Mouse (Mus musculus) frontal cortex, postnatal 25 days (tissue): ENCODE data around the gene Kdm2b.

Experiments
- DNase-seq, 2 experiments: peaks; one replicate each; pipeline ENCODE4 v3.0.0; 2022; ENCODE audit warnings: low spot score in 2 of 2

The Kdm2b gene

DNA sequence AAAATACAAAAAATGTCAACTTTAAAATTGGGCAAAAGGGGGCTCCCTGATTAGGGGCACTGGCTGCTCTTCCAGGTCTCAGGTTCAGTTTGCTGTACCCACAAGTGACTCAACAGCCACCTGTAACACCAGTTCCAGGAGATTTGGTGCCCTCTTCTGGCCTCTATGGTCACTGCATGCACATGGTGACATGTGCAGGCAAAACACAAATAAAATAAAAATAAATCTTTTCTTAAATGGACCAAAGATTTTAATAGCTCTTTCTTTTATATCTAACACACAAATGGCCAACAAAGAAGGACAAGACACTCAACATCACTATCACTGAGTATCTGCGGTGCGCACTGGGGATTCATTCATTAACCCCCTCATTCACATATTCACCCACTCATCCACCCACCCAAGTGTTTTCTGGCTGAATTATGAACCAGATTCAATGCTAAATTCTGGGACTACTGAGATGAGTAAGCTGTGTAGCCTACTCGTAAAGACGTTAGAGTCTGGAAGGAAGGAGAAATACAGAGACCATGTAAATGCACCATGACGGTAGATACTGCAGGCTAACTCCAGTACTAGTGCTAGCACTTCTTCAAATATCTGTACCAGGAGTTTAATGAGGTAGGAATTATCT is 95.5 kb downstream of the Kdm2b start:
- peak; percentile 41 to 49 for DNase-seq

DNA sequence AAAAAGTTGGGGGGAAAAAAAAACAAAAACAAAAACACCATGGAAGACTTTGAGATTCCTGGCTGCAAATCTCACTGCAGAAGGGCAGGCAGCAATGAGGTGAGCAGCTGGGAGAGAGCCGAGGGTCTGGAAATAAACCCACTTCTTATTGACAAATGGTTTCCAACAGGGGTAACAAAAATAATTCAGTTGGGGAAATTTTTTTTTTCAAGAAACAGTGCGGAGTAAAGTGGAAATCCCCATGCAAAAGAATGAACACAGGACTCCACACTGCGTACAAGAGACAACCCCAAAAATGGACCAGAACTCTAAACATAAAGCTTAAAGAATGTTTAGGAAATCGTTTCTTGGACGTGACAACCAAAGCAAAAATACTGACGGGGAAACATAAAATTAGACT is 96.4 kb downstream of the Kdm2b start:
- DNase-seq, result no peak

DNA sequence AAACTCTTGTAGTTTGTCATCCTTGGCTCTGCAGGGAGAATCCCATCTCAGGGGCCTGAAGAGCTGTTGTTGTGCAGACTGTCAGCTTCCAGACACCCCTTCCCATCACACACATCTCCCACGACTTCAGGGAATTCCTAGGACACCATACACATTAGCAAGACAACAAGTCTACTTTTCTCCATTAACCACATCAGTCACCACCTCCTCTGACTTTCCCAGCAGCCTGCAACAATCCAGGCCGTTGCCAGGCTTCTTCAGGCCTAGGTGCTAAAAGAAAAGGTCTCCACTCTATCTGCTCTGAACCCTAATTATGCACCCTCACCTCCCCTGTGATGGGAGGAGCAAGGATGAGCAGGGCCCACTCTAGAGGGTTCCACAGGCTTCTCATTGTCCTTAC is 99.2 kb downstream of the Kdm2b start:
- no peak for DNase-seq

DNA sequence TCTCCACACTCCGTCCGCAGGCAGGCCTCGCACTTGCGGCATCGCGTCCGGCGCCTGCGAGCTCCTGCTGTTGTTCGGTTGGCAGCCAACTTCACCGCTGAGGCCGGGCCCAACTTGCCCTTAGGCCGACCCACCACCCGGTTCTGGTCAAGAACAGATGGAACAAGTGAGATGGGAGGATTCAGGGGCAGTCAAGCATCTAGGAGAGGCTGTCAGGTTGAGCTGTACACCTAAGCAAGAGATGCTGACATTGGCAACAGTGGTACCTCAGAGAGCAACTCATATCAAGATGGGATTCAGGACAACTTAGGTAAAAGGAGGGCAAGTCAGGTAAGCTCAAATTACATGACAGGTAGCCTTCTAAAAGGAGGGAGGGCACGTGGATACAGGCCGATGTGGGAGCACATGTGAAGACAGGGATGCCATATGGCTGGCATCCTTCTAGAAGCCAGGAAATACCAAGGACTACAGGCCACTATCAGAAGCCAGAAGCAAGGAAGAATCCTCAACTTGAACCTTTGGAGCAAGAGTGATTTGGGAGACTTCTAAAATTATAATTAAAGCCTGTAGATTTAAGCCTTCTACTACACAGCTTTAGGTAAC is 100.9 kb downstream of the Kdm2b start:
- no peak for DNase-seq

DNA sequence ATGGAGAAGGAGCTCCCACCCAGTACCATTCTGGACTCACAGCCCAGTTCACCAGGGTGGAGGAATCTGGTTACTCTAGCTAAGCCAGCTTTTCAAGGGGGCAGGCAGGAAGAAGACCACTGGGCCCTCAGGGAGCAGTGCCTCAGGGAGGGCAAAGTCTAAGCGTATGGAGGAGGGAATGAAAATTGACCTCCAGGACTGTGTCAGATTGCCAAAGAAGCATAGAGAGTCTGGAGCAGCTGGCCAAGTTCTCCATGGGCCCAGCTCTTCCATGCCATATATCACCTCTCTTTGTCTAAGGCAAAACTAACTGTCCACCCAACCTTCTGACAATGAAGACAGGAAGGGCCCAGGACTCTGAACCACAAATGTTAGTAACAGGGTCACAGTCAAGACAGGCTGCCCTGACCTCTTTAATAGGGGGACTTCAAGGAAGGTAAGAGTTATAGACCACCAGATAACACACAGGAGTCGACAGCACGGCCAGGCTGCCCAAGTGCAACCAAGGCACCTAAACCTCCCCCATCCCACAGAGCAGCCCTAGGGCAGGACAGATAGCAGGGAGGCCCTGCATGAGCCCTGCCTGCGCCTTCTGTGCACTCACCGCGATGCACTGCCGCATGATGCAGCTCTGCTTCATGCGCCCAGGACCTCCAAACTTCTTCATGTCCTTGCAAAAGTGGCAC is 101.6 kb downstream of the Kdm2b start:
- DNase-seq, result no peak

DNA sequence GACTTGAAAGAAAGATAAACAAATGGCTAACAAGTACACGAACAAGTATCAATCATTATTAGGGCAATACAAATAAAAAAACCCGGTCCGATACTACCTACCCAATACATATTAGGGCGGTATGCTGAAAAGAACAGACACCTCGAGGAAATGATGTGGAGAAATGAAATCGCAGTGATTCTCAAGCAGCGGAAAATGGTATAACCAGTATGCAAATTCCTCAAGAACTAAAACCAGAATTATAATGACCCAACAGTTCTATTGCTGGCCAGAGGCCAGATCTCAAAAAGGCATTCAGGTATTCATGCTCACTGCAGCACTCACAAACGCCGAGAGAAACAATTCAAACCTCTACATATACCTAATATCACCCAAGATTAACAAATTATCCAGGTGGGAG is 102.6 kb downstream of the Kdm2b start:
- no peak for DNase-seq

DNA sequence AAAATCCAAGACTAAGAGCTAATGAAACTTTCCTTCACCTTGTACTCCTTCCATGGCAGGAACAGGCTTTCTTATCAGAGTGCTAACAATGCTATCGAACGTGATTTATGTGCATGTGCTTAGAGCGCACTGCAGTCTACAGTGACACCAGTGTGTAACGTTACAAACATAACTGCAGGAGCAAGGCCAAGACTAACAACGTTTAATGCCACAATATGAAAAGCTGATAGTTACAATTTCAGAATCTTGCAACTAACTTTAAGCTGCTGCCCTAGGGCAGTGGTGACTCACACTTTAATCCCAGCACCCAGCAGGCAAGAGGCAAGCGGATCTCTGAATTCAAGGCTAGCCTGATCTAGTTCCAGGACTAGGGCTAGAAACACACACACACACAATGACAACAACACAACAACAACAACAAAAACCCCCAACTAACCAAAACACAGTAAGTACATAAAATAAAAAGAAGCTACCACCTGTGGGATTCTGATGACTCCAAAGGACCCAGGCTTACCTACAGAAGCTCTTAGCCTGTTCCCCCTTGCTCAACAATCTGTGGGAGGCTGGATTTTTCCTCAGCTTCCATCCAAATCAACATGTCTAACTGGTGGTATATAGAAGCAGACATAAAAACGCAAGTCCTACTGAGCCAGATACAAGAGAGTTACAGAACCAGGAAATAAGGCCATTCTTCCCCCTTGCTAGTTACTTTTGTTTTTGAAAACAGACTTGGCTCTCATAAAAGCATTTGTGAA is 104.9 kb downstream of the Kdm2b start:
- no peak for DNase-seq

DNA sequence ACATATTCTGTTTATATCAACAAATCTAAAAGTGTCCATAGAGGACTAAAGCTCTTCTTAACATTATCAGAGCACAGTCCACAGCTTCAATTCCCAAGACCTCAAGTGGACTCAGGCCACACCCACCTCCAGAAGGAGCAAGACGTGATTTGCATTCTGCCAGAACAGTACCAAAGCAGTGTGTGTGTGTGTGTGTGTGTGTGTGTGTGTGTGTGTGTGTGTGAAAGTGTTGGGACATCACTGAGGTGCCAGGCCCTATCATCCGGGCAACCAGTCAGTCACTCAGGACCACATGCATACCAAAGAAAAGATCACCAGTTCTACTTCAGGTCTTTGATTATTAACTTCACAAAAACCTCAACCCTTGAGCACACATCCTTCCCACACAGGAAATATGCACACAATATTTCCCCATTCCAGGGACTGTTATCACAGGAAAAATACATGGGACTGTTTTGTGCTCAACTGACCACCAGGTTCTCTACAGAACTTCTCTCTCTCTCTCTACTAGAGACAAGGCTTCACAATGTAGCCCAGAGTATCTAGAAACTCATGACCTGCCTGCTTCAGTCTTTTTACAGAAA is 105.9 kb downstream of the Kdm2b start:
- DNase-seq, result no peak

DNA sequence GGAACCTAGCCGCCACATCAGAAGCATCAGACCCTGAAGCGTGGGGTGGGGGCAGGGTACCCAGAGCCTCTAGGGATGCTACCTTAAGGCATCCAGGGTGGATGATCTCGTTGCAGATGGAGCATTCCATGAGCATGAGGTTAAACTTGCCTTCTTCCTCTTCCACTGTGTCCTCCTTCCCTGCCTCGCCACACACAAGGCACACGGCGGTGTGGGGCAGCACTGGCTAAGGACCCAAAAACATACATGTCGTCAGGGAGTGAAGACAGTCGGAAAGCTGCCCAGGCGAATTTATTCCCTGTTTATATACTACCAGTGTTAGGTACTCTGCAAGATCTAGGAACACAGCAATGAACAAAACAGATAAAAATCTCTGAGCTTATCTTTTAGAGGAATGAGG is 106.4 kb downstream of the Kdm2b start:
- DNase-seq, result no peak

DNA sequence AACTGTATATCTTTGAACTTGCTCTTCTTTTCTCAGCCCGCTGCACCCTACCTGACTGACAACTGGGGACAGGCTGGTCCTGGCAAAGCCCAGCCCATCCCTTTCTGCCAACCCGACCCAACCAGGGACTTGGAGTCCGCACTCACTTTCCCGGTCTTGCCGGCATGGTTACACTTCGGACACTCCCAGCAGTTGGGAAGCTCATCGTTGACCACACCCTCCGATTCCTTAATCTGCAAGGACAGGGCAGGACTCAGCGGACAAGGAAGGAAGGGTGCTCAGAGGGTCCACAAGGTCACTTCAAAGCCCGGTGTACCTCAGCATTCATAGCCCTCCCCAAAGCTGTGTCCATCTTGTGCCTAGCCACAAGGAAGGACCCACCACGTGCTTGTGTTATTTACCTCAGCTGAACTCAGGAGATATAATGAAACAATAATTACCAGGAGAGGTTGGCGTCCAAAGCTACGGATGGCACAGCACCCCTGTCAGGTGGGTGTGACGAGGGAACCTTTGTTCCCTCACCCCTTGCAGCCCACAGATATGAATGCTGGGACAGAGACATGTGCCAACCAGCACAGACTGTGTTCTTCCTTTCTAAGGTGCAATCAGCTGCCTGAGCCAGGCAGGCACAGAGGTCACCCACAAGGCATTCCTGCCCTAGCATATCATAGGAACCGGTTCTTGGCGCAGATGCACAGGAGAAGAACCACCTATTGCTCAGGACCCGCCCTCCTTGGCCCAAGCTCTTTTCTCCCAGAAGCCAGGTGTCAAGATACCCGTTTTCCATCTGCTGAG is 107.2 kb downstream of the Kdm2b start:
- no peak for DNase-seq

DNA sequence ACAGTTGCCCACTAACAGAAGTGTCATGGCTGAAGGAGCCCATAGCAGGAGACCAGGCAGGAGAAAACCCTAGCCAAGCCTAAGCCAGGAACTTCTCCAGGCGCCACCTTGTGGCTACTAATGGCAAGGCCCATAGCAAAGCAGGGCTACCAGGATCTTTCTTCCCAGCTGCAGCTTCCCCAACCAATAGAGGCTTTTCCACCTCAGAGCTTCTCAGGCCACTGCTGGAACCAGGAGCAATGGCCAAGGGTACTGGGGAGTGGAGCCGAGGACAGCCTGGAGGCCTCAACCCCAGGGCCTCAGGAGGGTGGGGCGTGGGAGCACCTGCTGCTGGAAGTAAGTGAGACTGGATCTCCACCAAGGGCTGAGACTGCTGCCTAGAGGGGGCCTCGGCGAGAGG is 108.3 kb downstream of the Kdm2b start:
- peak; percentile 52 to 56 for DNase-seq

DNA sequence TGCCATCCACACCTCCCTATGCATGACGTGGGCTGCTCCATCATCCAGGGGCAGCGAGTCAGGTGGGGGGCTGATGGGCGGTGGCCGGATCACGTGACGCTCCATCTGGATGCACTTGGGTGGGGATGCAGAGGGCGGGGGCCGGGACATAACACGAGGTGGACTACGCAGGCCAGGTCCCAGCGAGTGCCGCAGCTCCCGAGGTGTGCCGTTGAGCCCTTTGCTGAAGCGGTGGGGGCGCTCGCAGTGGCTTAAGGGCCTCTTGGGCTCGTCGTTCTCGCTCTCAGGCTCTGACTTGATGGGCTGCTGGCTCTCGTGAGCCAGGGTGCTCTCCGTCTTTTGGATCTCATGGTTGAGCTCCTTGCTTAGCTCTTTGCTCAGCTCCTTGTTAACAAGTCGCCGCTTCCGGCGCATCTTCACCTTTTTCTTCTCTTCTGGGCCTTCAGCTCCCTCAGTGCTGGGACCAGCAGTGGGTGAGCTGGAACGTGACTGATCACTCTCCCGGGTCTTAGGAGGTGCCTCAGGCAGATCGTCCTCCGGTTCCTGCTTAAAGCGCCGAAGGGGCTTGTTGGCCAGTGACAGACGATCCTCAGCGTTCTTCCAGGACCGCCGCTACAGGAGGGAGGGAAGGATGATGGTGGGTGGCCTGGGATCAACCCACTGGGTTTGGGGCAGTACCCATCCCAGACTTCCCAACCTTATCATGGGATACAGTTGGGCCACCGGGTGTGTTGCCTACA is 109.2 kb downstream of the Kdm2b start:
- DNase-seq, result no peak

DNA sequence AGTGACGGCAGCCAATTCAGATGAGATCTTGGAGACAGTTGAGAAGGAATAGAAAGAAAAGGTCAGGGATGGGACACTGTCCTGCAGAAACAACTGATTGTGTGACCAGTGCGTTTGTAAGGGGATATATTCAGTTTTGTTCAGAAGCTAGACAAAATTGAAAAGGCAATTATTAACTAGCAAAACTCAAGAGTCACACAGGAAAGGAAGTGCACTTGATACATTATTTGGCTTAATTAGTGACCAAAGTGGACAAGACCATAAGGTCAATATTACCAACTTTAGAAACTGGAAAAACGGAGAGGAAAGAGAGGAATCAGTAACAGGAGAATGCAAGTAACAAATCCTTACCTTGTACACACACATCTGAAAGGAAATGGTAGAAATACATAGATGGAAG is 113.0 kb downstream of the Kdm2b start:
- DNase-seq, result no peak

DNA sequence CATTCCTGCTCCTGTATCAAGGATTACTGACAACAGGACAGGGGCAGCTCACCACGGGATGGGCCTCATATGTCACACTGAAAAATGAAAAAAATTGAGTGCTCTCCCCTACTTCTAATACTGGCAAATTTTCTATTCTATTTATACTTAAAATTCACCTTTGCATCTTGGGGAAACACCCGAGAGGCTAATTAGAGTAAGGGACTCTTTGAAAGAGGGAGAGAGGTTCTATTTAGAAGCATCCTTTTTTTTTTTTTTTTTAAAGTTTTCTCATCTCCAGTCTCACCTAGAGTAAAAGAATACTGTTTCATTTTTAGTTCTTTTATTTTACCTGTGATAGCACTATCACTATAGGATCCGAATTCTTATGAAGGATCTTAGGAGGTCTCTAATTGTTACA is 115.3 kb downstream of the Kdm2b start:
- no peak for DNase-seq

DNA sequence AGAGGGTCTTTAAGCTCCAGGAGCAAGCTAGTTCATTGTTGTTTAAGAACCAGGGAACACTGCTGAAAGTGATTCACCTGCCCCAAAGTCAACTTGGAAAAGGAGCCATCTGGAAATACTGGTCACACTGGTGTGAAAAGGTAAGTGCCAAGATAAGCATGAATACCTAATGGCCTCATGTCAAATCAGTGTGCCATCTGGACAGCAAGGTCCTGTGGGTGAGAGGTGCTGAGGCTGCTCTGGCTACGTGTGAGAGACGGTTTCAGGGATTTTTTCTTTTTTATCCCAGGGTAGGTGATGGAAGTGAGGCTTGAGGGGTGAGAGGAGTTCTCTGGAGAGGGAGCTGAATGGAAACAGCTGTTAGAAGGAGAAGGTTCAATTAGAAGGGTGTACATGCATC is 116.0 kb downstream of the Kdm2b start:
- no peak for DNase-seq

DNA sequence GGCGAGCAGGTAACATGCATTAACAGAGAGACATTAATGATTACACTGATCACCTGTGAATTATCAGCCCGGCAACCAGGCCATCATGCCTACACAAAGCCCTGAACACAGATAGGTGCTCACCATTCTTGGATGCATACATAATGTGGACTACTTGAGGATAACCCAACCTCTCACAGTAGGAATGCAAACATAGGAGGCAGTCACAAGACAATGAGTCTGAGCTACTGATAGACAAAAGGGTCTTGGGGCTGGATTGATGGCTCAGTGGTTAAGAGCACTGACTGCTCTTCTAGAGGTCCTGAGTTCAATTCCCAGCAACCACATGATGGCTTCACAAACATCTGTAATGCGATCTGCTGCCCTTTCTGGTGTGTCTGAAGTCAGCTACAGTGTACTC is 117.0 kb downstream of the Kdm2b start:
- DNase-seq, result no peak

DNA sequence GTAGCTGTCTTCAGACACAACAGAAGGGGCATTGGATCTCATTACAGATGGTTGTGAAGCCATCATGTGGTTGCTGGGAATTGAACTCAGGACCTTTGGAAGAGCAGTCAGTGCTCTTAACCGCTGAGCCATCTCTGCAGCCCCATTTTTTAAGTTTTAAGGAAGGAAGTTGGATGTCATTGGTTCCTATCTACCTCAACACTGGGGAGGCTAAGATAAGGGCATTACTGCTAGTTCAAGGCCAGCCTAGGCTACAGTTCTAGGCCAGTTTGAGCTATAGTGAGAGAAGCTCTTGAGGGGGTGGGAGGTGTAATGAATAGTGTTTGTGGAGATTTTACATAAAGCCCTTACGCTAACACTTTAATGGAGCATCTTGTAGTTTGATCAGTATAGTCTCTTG is 126.6 kb downstream of the Kdm2b start:
- DNase-seq, result no peak

DNA sequence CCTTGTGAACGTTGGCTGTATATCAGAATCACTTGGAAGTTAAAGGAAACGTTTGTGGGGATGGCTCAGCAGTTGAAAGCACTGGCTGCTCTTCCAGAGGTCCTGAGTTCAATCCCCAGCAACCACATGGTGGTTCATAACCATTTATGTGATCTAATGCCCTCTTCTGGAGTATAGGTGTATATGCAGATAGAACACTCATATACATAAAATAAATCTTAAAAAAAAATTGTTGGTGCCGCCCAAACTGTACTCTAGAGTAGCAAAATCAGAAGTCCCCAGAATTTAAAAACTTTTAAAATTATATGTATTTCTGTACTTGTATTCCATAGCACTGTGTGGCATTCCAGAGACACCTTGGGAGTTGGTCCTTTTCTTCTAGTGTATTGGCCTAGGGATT is 133.8 kb downstream of the Kdm2b start:
- DNase-seq, result no peak

DNA sequence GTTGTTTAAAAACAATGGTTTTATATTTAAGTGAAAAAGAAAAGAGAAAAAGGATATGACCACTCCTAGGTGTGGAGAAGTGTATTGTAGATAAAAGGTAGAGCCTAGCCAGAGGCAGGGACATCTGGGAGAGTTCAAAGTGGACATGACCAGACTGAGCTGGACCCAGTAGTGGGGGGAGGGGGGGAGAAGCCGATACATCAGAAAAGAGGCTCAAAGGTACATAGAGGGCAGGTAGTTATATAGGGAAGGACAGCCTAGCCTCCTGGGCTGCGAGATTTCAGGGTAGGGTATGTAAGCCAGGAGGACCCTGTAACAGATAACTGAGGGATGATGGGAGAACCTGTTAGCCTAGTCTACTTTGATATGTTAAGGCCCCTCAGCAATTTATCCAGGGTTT is 137.0 kb downstream of the Kdm2b start:
- no peak for DNase-seq

DNA sequence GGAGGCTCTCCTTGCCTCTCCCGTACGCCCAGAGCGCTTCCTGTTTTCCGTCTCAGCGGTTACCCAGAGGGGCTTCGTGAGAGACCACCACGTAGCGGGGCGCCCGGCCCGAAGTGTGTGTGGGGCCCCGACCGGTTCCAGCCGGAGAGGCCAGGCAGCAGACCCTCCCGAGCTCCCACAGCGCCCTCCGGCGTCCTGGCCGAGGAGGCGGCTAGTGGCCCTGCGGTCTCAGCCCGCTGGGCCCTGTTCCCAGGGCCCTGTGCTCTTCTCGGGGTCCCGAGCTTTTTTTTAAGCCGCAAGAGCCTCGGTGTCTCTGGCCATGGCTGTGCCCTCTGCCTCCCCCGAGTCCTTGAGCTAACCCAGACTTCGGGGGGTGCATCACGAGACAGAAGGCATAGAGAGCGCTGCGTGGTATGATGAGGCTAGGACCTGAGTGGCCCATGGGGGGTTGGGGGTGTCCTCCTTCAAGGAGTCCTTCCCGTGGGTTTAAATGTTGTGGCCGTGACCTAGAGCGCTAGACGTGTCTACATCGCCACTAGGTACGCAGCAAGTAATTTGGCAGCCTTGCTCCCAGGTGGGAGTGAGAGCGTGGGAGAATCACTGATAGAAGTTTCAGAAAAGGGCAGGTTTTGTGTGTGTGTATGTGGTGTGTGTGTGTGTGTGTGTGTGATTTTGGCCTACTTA is 139.2 kb downstream of the Kdm2b start:
- peak in 1 of 2 experiments; percentile 17 for DNase-seq
